Mouse (Mus musculus): ENCODE data around the gene Usp35.

Gene Usp35

DNA sequence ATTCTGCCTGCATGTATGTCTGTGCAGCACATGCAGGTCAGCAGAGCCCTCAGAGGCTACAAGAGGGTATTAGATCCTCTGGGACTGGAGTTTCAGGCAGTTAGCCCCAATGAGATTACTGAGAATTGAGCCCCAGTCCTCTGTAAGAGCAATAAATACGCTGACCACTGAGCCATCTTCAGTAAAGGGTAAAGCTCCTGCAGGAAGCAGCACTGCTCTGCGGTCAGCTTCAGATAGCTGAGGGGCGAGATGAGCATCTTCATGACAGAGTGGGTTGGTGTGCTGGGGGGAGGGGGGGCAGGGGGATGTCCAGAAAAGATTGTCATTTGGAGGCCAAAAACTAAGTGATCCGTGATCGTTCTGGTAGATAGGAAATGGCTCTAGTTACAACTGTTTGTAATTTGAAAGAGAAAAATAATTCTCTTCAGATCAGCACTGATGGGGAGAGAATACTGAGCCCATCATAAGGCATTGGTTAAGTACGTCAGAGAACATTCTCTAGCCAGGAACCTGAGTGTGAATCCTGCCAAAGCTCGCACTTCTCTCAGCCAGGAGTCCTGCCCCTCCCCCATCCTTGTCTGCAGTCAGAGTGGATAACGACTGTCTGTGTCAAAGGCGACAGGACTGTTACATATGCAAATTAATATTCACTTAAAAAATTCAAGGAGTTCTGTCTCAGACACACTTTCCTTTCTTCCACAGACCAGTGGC lies 14.4 kb upstream of the Usp35 start:
- DNase-seq (ENCODE audit: low spot score in 2 of 2): peak in 1 of 2 experiments; percentile 4

DNA sequence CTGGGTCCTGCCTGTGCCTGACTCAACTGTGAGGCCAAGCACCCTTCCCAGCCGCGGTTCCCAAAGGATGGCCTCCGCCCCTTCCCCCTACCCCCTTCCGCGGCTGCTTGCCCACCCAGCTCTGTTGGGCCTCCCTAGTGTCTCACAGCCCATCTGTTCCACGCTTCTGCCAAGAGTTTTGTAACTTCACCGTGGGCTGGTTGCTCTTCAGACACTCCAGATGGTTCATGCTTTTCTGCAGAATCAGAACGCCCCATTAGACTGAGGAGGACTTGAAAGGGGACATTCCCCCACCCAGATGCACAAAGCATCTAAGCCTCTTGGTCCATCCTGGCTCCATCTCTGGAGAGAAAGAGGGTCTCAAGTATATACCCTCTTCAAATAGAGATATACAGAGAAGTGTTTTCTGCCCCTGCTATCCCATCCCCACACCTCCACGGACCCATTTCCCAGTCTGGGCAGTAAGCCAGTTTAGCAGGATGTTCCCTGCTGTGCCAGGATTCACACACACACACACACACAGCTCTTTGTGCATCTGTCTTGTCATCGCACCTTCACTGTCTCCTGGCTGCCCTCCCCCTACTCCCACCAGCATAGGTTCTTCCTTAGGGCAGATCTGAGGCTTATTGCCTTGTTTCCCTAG lies 13.5 kb upstream of the Usp35 start:
- DNase-seq (ENCODE audit: low spot score in 2 of 2): peak; percentile 61 to 65

- DNase-seq (ENCODE audit: low spot score in 2 of 2): no peak
These were observed 12.8 kb upstream of the Usp35 start for GRCm38 (mm10) chr7:97344655-97345054.

GRCm38 (mm10) chr7:97342961-97343360 lies 11.1 kb upstream of the Usp35 start:
- DNase-seq (ENCODE audit: low spot score in 2 of 2): no peak

DNA sequence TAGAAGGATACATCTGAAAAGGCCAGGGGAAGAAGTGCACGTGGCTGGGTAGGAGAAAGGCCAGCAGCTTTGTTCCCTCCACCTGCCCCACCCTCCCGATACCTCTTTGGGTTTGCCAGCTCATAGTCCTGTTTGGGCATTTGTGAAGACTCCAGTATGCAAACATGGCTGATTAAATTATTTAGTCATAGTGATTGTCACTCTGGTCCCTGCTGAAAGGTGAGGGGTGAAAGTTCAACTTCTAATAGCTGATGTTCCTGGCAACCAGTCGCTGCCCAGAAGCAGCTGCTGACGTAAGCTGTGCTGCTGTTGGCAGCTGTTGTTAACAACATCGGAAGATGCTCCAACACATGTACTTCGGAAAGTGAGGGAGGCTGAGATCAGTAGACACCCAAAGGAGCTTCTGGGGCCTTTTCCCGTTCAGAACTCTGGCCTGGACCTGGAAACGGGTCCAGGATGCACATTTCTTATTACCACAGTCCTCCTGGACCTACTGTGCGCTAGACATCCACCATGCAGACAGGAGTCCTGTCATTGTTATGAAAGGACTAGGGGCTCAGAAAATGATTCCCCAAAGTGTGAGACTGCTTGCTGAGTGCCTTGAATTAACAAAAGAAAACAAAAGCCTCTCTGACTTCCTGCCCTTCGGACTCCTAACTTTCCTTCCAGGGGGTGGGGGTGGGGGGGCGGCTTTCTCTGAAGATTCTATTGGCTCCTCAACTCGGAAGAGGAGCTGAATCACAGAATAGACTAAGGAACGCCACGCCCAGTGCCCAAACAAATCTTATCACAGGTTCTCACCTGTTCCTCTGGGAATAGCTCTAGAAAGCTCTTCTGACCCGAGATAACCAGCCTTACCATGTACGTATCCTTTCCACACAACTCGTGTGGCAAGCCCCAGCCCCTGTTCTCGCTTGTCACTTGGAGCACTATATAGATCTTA lies 9.4 kb upstream of the Usp35 start:
- DNase-seq (ENCODE audit: low spot score in 2 of 2): no peak

DNA sequence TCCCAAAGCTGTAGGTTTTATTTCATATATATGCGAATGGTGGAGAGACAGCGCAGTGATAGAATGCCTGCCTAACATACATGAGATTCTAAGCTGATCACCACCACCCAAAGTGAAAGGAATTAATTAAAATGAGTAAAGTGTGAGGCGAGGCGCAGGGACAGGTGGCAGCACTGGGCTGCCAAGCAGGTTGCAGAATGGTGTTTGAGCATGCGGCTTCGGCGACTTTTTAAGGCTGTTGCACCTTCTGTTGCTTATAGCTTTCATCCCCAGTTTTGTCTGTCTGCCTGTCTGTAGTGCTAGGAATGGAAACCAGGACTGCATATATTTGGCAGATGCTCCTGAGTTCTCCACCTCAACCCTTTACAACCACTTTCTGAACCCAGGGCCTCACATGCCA lies 7.8 kb upstream of the Usp35 start:
- no peak for DNase-seq (ENCODE audit: low spot score in 2 of 2)

- no peak for DNase-seq (ENCODE audit: low spot score in 2 of 2)
These were observed 6.8 kb upstream of the Usp35 start for GRCm38 (mm10) chr7:97338593-97338992.

DNA sequence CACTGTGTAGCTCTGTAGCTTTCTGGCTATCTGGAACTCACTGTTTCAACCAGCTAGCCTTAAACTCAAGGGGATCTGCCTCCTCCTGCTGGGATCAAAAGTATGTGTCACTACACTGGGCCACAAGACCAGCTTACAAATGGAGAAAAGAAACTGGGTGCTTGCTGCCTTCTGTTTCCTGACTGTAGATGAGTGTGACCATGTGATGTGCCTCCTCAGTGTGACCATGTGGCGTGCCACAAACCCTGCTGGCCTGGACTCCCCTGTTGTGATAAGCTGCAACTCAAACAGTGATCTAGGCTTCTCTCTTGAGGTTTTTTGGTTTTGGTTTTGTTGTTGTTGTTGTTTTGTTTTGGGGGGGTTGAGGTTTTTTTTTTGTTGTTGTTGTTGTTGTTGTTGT lies 4.9 kb upstream of the Usp35 start:
- DNase-seq (ENCODE audit: low spot score in 2 of 2): no peak

GRCm38 (mm10) chr7:97334406-97334805 lies 2.6 kb upstream of the Usp35 start:
- DNase-seq (ENCODE audit: low spot score in 2 of 2): no peak

DNA sequence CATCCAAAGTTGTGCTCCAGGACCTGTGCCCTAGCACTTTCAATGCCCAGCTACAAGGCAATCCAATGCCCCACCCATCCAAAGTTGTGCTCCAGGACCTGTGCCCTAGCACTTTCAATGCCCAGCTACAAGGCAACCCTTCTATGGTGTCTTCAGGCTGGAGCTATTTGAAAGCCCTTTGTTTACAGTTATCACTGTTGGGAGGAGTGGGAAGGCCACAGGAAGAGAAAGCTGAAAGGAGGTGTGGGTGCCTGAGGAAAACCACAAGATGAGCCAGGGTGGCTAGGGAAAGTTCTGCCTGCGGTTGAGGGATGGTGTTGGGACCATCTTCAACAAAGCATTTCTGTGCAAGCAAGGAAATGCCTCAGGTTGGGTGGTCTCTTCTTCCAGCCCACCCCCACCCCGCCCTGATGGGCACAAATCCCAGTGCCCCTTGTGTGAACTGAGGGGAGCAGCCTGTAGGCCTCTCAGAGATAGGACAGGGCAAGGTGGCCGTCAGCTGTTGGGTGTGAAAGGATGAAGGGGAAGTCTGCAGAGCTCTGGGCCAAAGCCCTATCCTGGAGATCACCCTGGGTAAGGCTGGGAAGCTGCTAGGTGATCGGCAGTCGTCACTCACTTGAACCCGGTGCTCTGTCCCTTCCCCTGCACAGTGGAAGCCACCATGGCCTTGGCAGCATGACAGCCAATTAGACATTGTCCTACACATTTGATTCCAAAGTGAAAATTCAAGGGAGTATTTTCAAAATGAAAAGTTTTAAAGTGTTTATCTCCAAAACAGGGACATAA lies 1.5 kb upstream of the Usp35 start:
- DNase-seq (ENCODE audit: low spot score in 2 of 2): no peak

DNA sequence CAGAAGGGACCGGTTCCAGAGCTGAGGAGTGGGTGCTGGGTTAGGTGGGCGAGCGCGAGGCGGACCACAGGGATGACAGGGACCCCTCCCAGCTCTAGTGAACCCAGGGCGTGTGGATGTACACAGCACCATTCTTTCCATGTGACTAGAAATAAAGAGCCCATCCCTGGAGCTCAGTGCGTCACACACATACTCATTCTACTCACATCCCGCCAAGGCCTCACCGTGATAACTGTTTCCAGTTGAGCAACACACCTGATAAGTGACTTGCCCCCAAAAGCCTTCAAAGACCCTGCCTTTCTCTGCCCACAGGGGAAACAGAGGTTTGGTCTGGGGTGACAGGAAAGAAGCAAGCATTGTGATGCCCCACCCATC lies 834 bp upstream of the Usp35 start:
- no peak for DNase-seq (ENCODE audit: low spot score in 2 of 2)

DNA sequence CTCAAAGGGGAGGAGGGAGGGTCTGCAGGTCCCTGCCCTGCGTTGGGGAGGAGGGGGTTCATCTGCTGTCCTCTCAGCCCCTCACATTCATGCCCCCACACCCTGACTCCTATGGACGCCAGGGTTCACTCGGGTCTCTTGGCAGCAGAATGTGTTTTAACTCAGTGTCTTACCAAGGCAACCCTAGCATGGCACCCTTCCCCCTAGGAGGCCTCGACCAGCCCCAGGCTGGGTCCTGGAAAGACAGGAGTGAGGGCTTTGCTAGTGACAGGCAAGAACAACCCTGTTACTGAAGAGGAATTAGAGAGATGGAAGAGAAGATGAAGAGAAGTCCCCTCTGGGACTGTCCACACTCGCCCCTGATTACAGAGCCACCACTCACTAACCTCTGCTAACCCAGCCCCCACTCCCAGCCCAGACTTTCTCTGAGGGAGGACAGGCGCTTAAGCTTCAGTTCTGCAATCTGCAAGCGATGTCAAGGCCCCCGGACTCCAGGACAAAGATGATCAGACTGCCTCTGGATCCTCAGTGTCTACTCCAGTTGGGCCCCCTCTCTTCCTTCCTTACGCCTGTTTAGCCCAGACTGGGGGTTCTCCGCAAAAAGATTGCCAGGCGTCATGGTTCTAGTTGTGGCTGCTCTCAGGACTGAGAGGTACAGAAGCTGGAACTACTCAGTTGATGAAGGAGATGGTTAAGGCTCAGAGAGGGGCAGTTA lies 732 bp downstream of the Usp35 start:
- DNase-seq (ENCODE audit: low spot score in 2 of 2): no peak

DNA sequence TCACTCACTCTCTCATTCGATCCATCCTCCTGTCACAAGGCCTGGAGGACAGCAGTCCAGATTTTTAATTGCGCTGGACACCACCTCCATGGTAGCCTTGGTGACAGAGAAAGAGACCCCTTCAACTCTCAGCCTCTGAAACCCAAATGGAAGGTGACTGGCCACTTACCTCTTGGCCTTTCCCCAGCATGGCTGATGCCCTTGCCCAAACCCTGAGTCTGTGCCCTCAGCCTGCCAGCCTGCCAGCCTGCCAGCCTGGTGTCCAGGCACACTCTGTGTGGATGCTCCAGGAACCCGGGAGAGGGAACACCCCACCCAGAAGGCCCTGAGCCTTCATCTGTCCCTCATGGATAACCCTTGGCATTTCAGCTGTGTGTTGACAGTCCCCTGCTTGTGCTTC lies 2.1 kb downstream of the Usp35 start:
- DNase-seq (ENCODE audit: low spot score in 2 of 2): no peak

DNA sequence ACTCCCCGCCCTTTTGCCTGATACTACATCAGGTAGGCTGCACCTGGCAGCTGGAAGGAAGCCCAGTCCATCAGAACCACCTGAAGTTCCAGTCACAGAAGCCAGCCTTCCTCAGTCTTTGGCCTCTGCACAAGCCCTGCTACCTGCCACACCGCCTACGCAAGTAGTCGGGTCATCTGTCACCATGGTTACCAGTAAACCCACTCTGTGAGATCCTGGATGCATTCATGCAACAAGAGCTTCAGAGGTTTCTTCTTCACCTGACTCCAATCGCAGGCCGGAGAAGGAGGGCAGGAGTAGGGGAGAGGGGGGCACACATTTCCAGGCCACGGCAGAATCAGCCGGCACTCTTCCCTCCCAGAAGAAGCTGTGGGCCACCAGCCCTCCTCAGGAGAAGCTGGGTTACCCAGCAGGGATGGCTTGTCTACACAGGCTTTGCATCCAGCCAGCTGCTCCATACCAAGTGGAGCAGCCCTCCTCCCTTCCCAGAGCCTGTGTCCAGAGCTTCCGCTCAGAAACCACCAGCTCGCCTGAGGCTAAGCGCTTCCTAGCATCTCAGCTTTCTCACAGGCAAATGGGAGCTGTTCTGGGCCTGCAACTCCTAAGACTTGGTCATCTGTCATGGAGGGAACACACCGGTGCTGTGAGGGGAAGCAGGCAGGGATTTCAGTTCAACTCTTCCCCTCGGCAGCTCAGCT lies 2.8 kb downstream of the Usp35 start:
- no peak for DNase-seq (ENCODE audit: low spot score in 2 of 2)

DNA sequence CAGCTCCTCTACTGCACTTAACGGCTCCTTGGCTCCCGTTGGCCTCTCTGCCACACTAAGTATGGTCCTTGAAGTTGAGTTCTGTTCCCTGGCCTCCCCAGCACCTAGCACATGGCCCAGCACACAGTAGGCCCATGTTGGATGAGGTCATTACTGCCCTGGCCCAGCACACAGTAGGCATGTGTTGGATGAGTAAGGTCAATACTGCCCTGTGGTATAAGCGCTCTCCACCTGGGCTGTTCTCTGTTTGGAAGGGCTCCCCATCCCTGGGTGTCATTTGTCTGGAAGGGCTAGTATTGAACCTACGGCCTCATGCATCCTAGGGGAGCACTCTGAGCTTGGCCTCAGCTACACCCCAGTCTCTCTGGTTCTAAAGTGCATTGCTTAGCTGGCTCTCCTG lies 4.4 kb downstream of the Usp35 start:
- DNase-seq (ENCODE audit: low spot score in 2 of 2): no peak

DNA sequence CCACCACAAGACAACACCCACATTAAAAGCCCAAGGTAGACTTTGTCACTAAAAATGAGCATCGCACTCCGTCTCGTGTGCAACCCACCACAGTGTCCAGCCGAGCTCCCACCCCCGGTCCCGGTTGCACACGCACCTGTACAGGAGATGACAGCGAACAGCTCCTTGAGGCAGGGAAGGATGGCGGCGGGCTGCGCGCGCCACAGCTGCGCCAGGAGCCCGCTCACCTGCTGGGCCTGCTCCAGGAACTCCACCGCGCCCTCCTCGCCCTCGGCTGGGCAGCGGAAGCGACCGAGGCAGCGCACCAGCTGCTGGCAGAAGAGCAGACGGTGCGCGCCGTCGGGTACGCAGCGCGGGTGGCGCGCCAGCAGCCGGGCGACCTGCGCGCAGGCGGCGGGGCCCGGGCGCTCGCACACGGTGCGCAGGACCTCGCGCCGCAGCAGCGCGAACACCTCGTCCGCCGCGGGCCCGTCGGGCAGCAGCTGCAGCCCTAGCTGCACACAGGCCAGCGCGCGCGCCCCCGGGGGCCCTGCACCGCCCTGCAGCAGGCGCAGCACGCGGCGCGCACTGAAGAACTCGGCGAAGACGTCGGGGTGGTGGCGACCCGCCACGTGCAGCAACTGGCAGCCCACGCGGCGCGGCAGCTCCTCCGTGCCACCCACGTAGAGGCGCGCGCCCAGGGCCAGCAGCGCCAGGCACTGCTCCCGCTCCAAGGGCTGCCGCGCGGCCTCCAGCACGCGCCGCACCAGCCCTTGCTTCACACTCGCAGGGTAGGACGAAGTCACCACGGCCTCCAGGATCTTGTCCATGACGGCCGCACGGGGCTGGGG lies 6.4 kb downstream of the Usp35 start:
- DNase-seq (ENCODE audit: low spot score in 2 of 2): peak in 1 of 2 experiments; percentile 49

- DNase-seq (ENCODE audit: low spot score in 2 of 2): no peak
These were observed 7.5 kb downstream of the Usp35 start for GRCm38 (mm10) chr7:97324342-97324741.

GRCm38 (mm10) chr7:97317706-97318105 lies 14.1 kb downstream of the Usp35 start:
- no peak for DNase-seq (ENCODE audit: low spot score in 2 of 2)

DNA sequence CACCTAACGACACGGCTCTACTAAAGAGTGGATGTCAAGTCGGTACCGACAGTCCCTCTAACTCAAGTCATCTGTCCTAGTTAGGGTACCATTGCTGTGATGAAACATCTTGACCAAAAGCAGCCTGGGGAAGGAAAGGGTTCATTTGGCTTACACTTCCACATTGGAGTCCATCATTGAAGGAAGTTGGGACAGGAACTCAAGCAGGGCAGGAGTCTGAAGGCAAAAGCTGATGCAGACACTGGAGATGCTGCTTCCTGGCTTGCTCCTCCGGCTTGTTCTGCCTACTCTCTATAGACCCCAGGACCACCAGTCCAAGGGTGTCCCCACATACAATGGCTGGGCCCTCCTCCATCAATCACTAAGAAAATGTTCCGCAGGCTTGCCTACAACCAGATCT lies 16.2 kb downstream of the Usp35 start:
- DNase-seq (ENCODE audit: low spot score in 2 of 2): no peak

GRCm38 (mm10) chr7:97314646-97315045 lies 17.2 kb downstream of the Usp35 start:
- DNase-seq (ENCODE audit: low spot score in 2 of 2): no peak

Data from frontal cortex, postnatal 10 days (tissue).